Mouse (Mus musculus) T-cell, adult 66 days (primary cell): Measurements from ENCODE around the gene Tmem171. TPM values are rescaled to one million over a fixed set of nuclear protein-coding genes. Genes with fewer than 3 reads are reported as not detected.

Experiments used
- total RNA-seq, 2 experiments: library from RNA; stranded (reverse); gene quantifications; 3 replicates in 1 of 2; 4 replicates in 1 of 2; pipeline ENCODE4 v1.2.4; 2023

The Tmem171 gene
- total RNA-seq = not detected

GRCm38 (mm10) chr13:98694773-98695314 is at the start of gene Tmem171:
Gene Tmem171, minus strand, starts transcription at chr13:98694834.

GRCm38 (mm10) chr13:98637145-98637544 is 57.5 kb downstream of the Tmem171 start, which contains the start of gene Tmem174:
Gene Tmem174, minus strand, starts transcription at chr13:98637410.

Other genes starting within 250 kb of the Tmem171 start
- not detected for gene Gm10320, start 202.8 kb downstream of the Tmem171 start, total RNA-seq
- gene Tmem174, start 57.4 kb downstream of the Tmem171 start, total RNA-seq = not detected
- gene Fcho2, start 120.6 kb upstream of the Tmem171 start, total RNA-seq = 10 to 100 TPM; 63.1 to 68.0 TPM
- 10 to 100 TPM; 93.9 to 97.7 TPM for gene Tnpo1, start 231.6 kb upstream of the Tmem171 start, total RNA-seq